Mouse (Mus musculus) testis, postnatal 10 days (tissue): Measurements from ENCODE around the gene Adamts6.

Experiments used
- DNase-seq: peaks from one replicate; pipeline ENCODE4 v3.0.0; 2021; ENCODE audit warnings: low spot score

Adamts6 gene

DNA sequence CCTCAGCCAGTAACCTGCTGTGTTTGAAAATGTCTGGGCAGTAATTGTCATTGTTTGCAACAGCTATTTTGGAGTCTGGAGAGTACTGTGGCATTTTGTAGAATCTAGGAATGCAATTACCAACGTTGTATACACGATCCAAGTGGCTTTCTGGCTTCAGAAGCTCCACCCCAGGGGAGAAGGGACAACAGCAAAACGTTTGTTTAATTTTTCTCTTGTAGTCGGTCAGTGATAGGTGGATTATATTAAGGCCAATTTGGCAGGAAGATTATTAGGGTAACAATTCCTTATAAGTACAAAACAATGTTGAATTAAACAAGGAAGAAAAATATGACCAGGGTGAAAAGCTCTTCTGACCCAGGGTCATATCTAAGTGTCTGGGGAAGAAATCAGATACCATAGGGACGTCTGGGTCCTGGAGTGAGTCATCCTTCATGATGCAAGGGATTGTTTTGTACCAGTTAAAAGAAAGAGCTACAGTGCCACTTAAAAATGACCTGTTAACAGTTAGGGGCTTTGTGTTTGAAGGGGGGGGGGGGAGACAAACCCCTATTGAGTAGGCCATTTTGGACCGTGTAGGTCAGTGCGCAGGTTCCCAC, 229.2 kb downstream of the Adamts6 start:
- DNase-seq: no peak

DNA sequence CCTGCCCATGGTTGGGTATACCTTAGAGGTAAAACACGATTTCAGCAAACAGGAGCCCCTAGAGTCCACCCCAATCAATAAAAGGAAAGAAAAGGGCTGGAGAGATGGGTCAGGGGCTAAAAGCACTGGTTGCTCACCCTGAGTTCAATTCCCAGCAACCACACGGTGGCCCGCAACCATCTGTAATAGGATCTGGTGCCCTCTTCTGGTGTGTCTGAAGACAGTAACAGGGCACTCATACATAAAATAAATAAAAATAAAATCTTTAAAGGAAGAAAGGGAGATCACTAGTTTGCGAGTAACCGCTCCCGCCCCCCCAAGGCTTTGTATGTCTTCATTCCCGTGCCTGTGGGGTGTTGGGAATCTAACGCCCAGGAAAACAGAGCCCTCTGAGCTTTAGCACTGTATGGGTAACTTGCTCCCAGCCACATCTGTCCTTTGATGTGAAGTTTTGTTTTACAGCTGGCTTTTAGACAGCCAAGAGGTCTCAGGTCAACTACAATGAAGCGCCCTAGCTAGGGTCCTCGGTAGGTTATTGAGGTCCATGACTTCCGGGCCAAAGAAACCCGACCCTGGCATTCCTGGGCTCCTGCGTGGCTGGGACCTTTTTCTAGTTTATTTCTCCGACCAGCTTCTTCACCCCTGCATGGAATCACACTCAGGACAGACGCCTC, 230.1 kb downstream of the Adamts6 start:
- DNase-seq: no peak

DNA sequence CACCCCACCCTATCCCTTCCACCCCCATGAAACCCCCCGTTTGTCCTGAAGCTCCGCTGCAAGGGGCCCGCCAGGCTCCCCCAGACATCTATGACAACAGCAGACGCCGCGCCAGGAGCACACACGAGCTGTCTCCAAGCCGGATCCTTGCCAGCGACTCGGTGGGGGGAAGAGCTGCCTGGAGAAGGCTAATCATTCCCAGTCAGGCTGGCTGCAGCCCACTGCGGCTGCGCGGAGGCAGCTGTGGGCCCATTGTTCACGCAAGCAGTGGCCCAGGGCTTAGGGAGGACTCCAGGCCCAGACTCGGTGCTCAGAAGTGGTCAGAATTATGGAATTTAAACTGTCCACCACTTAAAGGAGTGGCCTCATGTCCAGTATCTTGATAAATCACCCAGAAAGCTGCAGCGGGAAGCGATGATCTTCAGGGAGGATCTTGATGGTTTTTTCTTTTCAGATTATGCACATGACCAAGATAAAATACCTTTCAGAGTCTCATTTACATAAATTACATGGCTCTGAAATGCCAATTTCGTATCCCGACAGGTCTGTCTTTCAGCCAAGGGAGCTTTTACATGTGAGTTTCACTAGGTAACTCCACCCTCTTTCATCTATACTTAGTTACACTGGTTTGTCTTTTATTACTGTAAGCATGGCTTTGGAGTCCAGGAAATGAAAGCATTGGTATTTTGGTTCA, 230.8 kb downstream of the Adamts6 start:
- peak; percentile 91 for DNase-seq

DNA sequence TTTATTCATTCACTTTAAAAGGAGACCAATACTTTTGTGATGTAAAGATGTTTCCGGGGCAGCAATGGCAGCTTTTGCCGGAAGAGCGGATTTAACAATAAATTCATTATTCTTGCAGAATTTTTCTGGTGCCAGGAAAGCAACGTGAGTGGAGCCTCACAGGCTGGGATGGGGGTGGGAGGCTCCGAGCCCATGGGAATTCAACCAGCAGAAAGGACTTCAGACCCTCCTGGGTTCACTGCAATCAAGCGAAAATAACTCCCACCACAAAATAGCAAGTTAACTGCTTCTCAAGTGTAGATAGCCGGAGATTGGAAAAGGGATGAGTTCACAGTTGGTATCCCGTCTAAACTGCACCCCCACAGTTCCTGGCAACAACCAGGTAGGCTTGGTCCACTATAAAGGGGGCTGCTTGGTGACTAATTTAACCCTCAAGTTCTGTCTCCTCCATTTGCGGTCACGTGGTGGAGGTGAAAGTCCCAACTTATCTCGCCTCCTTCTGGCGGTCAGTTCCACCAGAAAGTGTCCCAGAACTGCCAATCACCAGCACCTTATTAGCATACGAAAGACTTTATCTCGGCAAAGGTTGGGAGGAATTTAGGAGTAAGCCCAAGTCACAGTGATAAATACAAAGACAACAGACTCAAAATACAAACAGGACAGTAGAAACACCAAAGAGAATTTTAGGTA, 231.5 kb downstream of the Adamts6 start:
- no peak for DNase-seq

DNA sequence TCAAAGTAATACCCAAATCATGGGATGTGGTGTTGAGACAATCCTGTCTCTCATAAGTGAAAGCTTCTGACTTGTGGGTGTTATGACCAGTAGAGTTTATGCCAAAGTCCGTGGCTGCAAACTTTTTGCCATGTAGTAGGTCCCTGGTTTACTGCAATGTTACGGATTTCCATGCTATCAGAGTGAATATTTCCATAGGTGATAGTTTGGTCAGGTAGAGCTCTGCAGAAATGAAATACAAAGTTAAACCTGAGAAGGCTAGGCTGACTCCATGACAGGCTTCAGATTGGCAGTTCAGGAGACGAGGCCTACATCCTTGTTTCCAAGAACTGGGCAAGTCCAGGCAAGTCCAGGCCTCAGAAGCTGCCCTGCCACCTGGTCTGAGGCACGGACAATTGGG, 232.3 kb downstream of the Adamts6 start:
- no peak for DNase-seq

DNA sequence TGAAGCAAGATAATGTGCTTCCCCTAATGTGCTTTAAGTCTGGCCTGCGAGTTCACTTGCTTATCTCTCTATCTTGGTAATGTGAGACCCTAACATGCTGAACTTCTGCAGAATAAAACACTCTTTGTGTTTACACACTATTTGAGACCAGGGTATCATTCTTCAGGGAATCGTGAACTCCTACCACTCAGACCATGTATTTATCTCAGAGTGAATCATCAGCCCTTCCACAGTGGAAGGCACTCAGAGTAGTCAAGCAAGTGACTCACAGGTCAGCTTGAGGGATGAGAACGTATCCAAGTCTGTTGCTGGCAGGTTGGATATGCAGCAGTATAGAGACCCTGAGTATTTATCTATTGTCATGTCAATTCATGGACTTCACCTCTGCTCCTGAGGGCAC, 232.8 kb downstream of the Adamts6 start:
- no peak for DNase-seq

DNA sequence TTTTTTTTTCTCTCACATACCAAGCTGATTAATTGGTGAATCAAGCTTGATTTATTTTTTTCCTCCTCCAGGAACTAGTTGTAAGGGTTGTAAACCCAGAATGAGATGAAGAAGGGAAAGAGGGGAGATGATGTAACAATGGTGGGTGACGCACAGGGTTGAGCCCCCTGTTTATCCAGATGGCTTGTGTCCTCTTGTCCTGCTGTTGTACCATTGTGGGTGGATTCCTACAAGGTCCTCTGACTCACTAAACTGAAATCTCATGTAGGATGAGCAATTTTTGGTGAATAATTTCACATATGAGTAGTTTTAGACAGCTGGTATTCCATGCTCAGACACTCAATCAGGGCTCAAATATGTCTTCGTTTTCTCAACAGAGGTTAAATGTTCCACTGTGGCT, 233.9 kb downstream of the Adamts6 start:
- DNase-seq: no peak

DNA sequence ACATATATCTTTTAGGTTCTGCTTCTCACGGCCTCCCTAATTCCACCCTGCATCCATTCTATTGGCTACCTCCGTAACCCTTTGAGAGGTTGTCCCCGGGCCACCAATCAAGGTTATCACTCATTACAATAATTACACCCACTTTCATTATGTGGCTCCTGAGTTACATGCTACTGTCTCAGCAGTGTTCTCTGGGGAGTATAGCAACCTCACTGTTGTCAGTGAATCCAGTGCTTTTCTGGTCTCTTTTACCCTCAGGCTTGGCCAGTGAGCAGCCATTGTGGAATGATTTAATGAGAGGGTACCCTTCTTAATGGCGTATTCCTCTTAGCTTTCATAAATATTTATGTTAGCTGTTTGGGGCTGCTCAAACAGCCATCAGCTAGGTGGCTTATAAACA, 238.0 kb downstream of the Adamts6 start:
- no peak for DNase-seq

DNA sequence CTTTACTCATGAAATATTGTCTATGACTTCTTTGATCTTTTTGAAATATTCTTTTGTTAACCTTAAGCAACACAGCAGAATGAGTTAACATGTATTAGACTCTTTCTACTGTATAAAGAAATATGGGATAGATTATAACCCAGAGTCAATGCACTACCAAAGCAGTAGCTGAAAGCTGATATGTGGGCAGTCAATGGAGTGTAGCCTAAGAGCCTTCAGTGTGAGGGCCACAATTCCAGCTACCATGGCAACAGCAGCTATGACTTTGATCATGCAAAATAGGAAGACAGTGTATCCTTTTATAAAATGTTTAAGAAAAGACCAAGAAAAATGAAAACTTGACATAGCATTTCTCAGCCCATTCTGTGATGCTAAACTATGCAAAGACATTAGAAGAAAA, 241.6 kb downstream of the Adamts6 start:
- DNase-seq: no peak

DNA sequence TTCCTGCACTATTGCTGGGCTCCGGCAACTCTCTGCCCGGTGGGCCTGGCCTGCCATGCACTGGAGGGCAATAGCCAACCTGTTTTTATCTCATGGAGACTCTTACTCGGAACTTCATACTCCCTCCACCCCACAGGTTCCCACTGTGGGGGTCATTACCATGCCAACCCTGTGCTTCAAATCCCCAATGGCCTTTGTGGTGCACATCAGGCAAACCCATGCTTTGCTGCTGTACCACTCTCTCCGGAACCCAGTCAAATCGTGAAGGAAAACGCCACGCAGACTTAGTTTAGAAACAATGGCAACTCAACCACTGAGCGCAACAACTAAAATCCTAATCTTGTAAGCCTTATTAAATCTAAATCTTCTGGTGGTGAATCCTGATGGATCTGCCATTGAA, 244.2 kb downstream of the Adamts6 start:
- DNase-seq: no peak

DNA sequence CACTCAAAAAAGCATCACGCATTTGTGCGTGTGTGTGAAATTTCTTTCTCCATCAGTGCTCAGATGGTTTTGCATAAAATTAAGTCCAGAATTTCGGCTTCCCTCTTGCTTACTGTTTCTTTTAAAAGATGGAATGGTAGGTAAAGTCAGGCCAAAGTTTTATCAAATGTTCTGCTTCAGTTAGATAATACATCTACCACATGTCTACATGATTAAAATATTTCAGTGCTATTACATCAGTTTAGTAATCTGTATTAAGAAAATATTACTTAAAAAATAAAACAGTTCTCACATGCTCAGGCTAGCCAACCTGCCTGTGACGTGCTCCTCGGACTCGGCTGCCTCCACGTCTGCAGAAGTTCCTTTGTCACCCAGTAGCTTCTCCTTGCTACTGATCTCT, 245.1 kb downstream of the Adamts6 start:
- DNase-seq: no peak

DNA sequence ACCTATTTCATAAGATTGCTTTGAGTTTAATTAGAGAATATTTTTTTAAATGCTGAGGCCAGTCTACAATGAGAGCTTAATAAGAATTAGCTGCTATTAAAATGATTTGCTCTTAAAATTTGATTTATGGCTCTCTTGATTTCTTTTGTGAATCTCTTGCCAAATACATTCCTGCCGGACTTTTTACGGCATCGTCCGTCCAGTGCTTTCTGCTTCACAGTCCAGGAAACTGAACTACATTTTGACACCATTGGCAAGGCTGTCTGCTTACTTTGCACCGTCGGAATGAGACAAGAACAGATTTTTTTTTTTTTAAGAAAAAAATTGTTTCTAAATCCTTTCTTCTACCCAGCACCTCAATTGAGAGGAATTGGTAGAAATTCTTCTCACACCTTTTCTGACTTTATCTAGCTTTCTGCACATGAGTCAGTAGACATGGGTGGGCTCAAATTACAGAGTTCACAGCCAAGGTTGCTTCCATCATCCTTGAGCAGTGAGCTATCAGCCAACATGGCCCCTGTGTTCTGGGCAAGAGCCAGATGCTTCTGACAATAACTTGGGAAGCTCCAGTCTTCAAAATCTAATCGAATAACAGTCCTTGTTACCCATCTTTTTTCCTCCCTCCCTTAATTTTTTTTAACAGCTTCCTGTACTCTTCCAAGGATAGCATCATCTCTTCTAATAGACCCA, 246.3 kb downstream of the Adamts6 start:
- DNase-seq: no peak

DNA sequence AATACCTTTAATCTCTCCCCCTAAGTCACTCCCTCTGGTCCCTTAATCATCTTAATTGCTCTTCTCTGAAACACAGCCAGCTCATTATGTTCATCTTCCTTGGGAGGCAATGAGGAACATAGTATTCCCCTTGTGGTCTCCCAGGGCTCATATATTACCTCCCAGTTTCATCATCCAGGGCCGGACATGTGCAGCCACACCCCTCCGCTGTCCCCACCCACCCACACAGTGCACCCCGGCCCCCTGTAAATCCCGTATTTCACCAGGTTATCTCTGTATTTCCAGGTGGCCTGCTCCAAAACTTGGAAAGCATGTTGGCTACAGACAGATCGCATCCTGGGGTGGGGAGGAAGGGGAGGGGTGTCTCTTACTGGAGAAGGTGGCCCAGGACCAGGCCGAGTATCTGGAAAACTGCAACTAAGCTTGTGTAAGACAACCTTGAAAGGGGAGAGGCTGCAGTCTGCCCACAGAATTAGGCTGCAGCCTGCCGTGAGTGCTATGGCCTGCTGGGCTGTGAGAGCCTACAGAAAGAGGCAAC, 253.3 kb downstream of the Adamts6 start:
- peak; percentile 55 for DNase-seq

DNA sequence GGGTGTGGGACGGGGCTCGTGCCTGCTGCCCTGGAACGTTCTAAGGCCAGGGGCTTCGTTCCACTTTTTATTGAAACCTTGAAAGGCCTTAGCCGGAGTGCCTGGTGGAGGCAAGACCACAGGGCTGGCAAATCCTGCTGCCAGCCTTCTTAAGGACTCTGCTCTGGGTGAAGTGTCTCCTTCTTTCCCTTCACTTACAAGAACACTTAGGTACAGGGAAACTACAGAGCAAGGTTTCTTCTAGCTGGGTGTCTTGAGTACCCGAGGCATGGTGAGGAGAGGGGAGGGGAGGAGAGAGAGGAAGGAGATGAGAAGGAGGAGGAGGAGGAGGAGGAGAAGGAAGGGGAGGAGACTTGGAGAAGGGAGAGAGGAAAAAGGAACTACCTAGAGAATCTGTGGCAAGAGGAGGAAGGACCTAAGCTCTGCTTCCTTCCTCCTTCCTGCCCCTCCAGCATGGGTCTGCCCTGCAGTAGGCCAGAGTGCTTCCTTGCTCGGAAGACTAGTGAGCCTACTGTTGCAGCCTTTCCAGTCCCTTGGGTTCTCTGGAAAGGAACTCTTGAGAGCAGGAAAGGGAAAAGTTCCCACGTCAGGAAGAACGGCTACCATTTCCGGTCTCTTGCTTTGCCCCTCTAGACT, 254.6 kb downstream of the Adamts6 start:
- no peak for DNase-seq

DNA sequence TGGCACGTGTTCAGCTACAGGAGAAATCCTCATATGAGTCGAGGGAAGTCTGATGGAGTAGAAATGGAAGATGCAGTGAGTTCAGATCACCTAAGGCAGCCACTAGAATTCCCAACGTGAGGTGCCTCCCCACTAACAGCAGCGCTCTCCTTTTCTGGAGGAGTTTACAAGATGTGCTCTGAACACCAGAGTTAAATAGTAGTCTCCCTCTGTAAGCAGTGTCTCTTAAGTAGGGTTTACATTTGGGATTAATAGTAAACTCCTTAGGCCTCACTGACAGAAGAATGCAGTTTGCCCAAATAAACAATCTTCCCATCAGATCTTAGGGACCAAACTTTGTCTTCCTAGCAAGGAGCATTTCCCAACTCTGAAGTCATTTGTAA, 255.1 kb downstream of the Adamts6 start:
- DNase-seq: no peak
